Mouse (Mus musculus) liver, embryonic 11.5 days (tissue): Measurements from ENCODE around the gene Krt79. TPM values are rescaled to one million over a fixed set of nuclear protein-coding genes. Genes with fewer than 3 reads are reported as not detected.
A peak's percentile ranks its signal among the peaks of the same experiment; 100 is the strongest.

Experiments
- ATAC-seq: fragments of 200-750 bp; cut with Nextera tagmentation; replicated peaks from 2 replicates; pipeline ENCODE4 v1.8.0; 2017; ENCODE audit warnings: moderate number of reproducible peaks, mild to moderate bottlenecking, moderate TSS enrichment, moderate library complexity; ENCODE audit not compliant: low FRiP score
- DNase-seq: peaks from one replicate; pipeline ENCODE4 v3.0.0-alpha.2; 2017; ENCODE audit warnings: low spot score
- H3K27ac ChIP-seq: fragments of 300-500 bp; sonication (generic); 2 replicates; pipeline ENCODE4 v1.5.1; 2014; ENCODE audit warnings: mild to moderate bottlenecking, low read depth, low read length, control low read depth
- H3K27me3 ChIP-seq: fragments of 300-500 bp; sonication (generic); replicated peaks from 2 replicates; pipeline ENCODE4 v1.6.1; 2014; ENCODE audit warnings: low read length, mixed read lengths; ENCODE audit not compliant: control insufficient read depth, insufficient read depth
- H3K36me3 ChIP-seq: fragments of 300-500 bp; sonication (generic); 2 replicates; pipeline ENCODE4 v1.6.1; 2014; ENCODE audit warnings: mild to moderate bottlenecking, low read length, moderate library complexity, mixed read lengths; ENCODE audit not compliant: control insufficient read depth, insufficient read depth
- H3K4me1 ChIP-seq: fragments of 300-500 bp; sonication (generic); replicated peaks from 2 replicates; pipeline ENCODE4 v1.6.1; 2014; ENCODE audit warnings: low read length, mixed read lengths; ENCODE audit not compliant: control insufficient read depth, insufficient read depth
- H3K4me2 ChIP-seq: fragments of 300-500 bp; sonication (generic); 2 replicates; pipeline ENCODE4 v1.6.1; 2014; ENCODE audit warnings: mild to moderate bottlenecking, control low read depth, moderate library complexity
- H3K4me3 ChIP-seq: fragments of 300-500 bp; sonication (generic); 2 replicates; pipeline ENCODE4 v1.5.1; 2014; ENCODE audit warnings: low read depth, low read length, control low read depth
- H3K9ac ChIP-seq: fragments of 300-500 bp; sonication (generic); 2 replicates; pipeline ENCODE4 v1.6.1; 2014; ENCODE audit warnings: low read depth, low read length, control low read depth
- H3K9me3 ChIP-seq: fragments of 300-500 bp; sonication (generic); 2 replicates; pipeline ENCODE4 v1.6.1; 2016; ENCODE audit warnings: low read length, inconsistent platforms, mixed read lengths; ENCODE audit not compliant: control insufficient read depth
- WGBS: fragments of 180-500 bp; shearing (Covaris S2); extraction: QIAGEN DNeasy Blood & Tissue Kit; methylation state at CpG from one replicate; pipeline ENCODE4 v1.1.7; 2014; 5-methylcytosine and 5-hydroxymethylcytosine counted together
- polyA plus RNA-seq: library from polyadenylated mRNA; unstranded; fragments of >200 nt; fragmentation: Nextera tagmentation; extraction: Ambion mirVana; gene quantifications from 2 replicates; pipeline ENCODE4 v1.2.1, GENCODE M21; 2014

Gene Krt79
- polyA plus RNA-seq, 1 experiment from 2014 or later: not detected

DNA sequence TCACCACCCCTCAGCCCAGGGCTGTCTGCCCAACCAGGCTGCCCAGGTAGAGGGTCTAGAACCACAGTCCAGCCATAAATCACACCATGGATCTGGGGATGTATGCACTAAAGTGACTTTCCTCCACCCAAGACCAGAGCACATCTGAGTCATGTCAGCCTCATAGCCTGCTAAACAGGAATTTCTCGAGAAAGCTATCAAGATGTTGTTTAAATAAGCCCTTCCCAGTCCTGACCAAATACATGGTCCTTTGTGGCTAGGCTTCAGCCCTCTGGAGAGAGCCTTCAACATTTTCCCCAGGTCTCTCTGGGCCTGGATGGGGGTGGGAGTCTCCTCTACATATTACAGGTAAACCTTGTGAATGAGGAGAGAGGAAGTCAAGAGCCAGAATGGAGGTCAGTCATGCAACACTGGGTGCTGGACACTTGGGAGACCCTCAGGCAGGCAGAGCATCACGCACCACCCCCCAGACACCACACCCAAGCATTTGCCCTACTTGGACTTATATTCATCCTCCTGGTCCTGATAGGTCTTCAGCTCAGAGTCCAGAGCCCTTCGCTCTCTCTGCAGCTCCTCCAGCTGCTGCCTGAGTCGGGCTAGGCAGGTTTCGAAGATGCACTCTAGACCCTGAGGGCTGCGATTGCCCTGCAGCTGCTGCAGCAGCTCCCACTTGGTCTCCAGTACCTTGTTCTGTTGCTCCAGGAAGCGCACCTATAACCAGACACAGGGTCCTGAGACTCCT, 12.8 kb upstream of the Krt79 start:
- no peaks in the 10 kb centered on the region for H3K9me3 ChIP-seq
- 83% methylated on average over 7 of the region's 7 CpGs for WGBS
- no peaks in the 10 kb centered on the region for H3K27me3 ChIP-seq
- H3K4me3 ChIP-seq: no peak overlapping the region
- no peak overlapping the region for H3K27ac ChIP-seq
- H3K4me2 ChIP-seq: no peak overlapping the region
- DNase-seq: no peak
- no peaks in the 10 kb centered on the region for H3K36me3 ChIP-seq
- H3K4me1 ChIP-seq: no peaks in the 10 kb centered on the region
- no peak overlapping the region for H3K9ac ChIP-seq
- ATAC-seq: no peak

DNA sequence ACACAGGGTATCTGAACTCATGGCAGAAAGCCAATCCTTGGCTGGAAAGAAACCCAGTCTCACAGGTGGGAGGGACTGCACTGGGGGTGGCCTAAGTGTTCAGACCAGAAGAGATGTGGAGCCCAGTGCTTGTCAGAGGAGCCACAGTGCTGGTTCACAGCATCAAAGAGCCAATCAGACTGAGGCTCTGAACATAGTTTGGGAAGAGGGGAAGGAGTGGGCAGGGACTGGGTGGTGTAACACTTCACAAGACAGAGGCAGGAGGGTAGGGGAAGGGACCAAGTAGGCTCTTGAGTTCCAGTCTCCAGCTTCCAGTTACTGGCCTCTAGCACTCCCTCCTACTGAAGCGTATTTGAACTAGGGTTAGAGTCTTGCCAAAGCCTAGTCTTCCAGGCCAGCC, 5.3 kb upstream of the Krt79 start:
- H3K27me3 ChIP-seq: no peaks in the 10 kb centered on the region; the same call in none of the 2 replicates
- H3K4me1 ChIP-seq: no peaks in the 10 kb centered on the region
- H3K4me3 ChIP-seq: no peak overlapping the region
- no peak overlapping the region for H3K9ac ChIP-seq
- no peak overlapping the region for H3K4me2 ChIP-seq
- H3K9me3 ChIP-seq: no peaks in the 10 kb centered on the region
- ATAC-seq (no peak), DNase-seq (no peak)
- WGBS: 91% methylated on average over 1 of the region's 1 CpGs
- H3K36me3 ChIP-seq: no peaks in the 10 kb centered on the region
- H3K27ac ChIP-seq: no peak overlapping the region

DNA sequence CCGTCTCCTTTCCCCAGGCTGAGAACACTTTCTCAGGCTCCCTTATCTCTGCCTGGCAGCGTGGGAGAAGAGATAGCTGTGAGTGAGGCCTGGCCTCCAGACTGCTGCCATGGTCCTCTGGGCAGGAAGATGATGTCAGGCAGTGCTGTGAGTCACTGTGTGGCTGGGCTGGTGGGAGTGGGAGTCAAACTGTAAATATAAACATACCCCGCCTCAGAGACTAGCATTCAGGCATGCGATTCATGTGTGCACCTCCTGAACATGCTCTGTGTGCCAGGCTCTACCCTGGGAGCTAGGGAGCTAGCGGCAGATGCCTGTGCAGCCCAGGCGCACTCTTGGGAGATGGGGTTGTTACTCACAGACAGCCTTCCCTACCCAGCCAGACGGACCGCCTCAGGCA, 1.8 kb upstream of the Krt79 start:
- H3K27ac ChIP-seq: no peak overlapping the region
- WGBS: 41% methylated on average over 8 of the region's 8 CpGs

DNA sequence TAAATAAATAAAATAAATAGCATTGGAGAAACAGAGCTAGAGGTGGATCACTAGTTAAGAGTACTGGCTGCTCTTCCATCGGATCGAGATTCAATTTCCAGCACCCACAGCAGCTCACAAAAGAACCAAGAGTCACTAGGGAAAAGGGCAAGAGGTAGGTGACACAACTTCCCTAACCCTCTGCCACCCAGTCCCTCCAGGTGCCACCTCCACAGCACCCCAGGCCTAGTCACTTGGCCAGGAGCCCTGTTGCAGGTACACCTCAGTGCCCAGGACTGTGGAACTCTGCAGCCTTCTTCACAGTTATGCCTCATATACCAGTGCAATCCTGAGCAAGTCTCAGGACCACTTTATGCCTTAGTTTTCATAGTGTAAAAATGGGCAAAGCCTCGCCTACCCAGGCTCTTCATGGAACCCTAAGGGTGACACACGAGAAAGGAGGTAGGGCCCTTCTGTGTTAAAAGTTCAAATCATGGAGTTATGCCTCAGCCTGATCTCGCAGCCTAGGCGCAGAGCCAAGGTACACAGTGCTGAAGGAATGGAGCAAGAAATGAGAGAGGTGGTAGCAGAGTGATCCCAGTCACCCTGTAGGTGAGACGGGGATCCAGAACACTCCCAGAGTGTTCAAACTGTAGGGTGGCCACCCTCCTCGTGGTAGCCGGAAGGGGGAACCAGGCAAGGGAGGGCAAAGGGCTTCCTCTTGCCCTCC, 1.4 kb downstream of the Krt79 start:
- H3K27me3 ChIP-seq: no peaks in the 10 kb centered on the region; the same call in none of the 2 replicates
- H3K36me3 ChIP-seq: no peaks in the 10 kb centered on the region
- H3K4me2 ChIP-seq: no peak overlapping the region
- H3K4me1 ChIP-seq: no peaks in the 10 kb centered on the region
- DNase-seq (no peak), ATAC-seq (no peak)
- H3K27ac ChIP-seq: no peak overlapping the region
- H3K4me3 ChIP-seq: no peak overlapping the region
- 81% methylated on average over 9 of the region's 9 CpGs for WGBS
- no peak overlapping the region for H3K9ac ChIP-seq
- no peaks in the 10 kb centered on the region for H3K9me3 ChIP-seq

More for the DNA sequence above, 1.8 kb upstream of the Krt79 start:
- Histone ChIP-seq H3K4me1 (no peaks in the 10 kb centered on the region), H3K36me3 (no peaks in the 10 kb centered on the region), H3K4me3 (no peak overlapping the region), H3K27me3 (no peaks in the 10 kb centered on the region; the same call in none of the 2 replicates), H3K4me2 (no peak overlapping the region), H3K9me3 (no peaks in the 10 kb centered on the region), H3K9ac (no peak overlapping the region)
- ATAC-seq (0 out of 2 replicates have a peak, but pooled peaks have one; percentile 23), DNase-seq (no peak)

DNA sequence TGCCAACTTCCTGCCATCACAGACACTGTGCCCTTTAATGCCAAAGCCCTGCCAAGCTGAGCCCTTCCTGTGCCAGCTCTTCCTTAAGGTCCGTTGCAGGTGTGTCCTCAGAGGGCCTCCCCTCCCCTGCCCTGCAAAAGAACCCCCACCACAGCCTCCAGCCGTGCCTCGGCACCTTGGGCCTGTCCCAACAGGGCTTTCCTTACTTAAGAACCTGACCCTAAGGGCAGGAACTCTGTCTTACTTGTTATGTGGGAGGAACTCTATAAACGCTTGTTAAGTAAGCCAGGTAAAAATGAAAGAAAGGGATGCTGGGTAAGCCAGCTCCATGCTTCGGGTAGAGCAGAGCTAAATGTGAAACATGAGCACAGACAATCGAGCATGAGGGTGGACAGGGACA, 7.1 kb downstream of the Krt79 start:
- Histone ChIP-seq H3K27ac (no peak overlapping the region), H3K36me3 (no peaks in the 10 kb centered on the region), H3K9me3 (no peaks in the 10 kb centered on the region), H3K4me2 (no peak overlapping the region), H3K4me1 (peaks cover 6% of the 10 kb centered on the region; the same call in 1 of the 2 replicates), H3K9ac (no peak overlapping the region), H3K4me3 (no peak overlapping the region), H3K27me3 (peaks cover 24% of the 10 kb centered on the region)
- ATAC-seq (no peak), DNase-seq (no peak)
- WGBS: 67% methylated on average over 6 of the region's 6 CpGs

DNA sequence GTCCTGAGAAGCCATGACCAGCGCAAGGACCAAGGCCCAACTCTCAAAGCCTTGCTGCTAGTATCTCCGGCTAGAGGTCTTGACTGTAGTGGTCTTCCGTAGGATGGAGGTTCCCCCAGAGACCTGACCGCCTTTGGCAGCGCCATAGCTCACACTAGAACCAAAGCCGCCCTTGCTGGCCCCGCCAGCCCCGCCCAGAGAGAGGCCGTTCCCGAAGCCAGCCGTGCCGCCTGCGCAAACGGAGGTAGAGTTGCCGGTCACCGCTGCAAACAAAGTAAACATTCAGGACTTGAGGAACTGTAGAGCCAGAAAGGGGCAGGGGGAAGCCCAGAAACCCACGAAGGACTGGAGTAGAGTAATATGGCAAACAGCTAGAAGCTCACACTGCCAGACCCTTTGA, 10.5 kb downstream of the Krt79 start:
- no peak overlapping the region for H3K9ac ChIP-seq
- no peaks in the 10 kb centered on the region for H3K9me3 ChIP-seq
- peak overlapping the region; percentile 23; the same call in 1 of the 2 replicates for H3K4me3 ChIP-seq
- peaks cover 6% of the 10 kb centered on the region; the same call in 1 of the 2 replicates for H3K4me1 ChIP-seq
- no peak for DNase-seq
- no peak for ATAC-seq
- peaks cover 24% of the 10 kb centered on the region for H3K27me3 ChIP-seq
- no peak overlapping the region for H3K27ac ChIP-seq
- WGBS: 3% methylated on average over 17 of the region's 17 CpGs
- peak overlapping the region; percentile 55 for H3K4me2 ChIP-seq
- no peaks in the 10 kb centered on the region for H3K36me3 ChIP-seq

DNA sequence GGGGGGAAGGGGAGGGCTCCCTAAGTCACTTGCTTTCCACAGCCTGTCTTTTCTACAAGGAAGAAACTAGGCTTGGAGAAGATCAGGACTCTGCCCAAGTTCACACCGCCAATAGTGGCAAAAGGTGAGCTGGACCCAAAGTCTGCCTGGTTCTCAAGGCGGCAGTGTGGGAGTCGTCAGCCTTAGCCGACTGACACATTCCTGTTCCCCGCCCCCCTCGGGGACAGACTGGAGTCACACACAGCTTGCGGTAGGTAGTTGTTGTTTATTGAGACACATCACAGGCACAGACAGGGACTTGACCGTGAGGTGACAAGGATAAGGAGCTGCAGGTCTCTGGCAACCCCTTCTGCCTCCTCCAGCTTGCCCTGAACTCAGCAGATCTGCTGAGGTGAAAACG, 11.0 kb downstream of the Krt79 start:
- H3K9ac ChIP-seq: no peak overlapping the region
- peak overlapping the region; percentile 55 for H3K4me2 ChIP-seq
- WGBS: 13% methylated on average over 9 of the region's 9 CpGs
- no peak overlapping the region for H3K4me3 ChIP-seq
- peaks cover 6% of the 10 kb centered on the region; the same call in 1 of the 2 replicates for H3K4me1 ChIP-seq
- no peak for ATAC-seq
- H3K27me3 ChIP-seq: peaks cover 24% of the 10 kb centered on the region
- no peak overlapping the region for H3K27ac ChIP-seq
- H3K9me3 ChIP-seq: no peaks in the 10 kb centered on the region
- DNase-seq: no peak
- no peaks in the 10 kb centered on the region for H3K36me3 ChIP-seq

DNA sequence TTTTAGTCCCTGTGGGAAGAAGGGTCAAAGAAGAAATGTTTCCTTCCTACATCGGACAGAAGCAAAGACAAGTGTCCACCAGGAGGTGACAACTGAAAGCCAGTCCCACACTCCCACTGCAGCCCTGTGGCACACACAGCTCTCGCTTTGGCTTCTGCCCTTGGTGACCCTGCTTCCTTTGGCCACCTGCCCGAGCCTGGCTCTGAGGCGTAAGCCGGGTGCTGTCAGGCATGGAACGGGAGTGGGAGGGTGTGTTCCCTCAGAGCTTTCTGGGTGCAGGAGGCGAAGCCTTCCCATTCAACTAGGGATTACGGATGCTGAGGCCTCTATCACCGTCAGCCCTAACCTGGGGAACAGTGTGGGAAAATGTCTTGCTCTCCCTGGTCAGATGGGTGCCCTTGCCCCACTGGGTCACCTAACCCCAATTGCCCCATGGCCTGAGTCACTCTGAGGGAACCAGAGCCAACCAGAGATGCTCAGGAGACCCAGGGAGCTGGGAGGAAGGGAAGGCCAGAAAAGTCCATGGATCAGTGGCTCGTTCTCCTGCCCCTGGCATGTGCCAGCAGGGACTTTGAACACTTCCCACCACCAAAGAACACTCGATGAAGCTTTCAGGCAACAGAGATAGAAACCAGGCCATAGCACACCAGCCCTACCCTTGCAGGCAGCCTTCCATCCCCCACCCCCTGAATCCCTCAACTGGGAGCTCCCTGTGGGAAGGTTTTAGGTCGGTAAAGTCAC, 12.6 kb downstream of the Krt79 start:
- Histone ChIP-seq H3K9me3 (no peaks in the 10 kb centered on the region), H3K36me3 (no peaks in the 10 kb centered on the region), H3K4me1 (peaks cover 6% of the 10 kb centered on the region; the same call in 1 of the 2 replicates), H3K9ac (no peak overlapping the region), H3K27me3 (peaks cover 24% of the 10 kb centered on the region), H3K4me3 (no peak overlapping the region), H3K27ac (no peak overlapping the region), H3K4me2 (no peak overlapping the region)
- WGBS: 66% methylated on average over 12 of the region's 12 CpGs
- DNase-seq: no peak
- no peak for ATAC-seq
